Mouse (Mus musculus) ES-Bruce4 (cell line): ENCODE measurements at regions not wholly inside any gene's neighbourhood (a gene's known extent, or its start where the extent isn't known, plus 50 kb on each side); places are given as distances from the start of the nearest gene placed in this dataset.

Experiments
- H3K27ac ChIP-seq: 2 replicates; pipeline ENCODE4 v1.5.1; 2012; ENCODE audit warnings: low read length, inconsistent platforms; ENCODE audit not compliant: insufficient read depth
- H3K27me3 ChIP-seq: 2 replicates; pipeline ENCODE4 v1.6.1; 2012; ENCODE audit warnings: mild to moderate bottlenecking, low read length, inconsistent platforms; ENCODE audit not compliant: control insufficient read depth, poor library complexity, insufficient read depth, severe bottlenecking
- H3K36me3 ChIP-seq: 2 replicates; pipeline ENCODE4 v1.6.1; 2012; ENCODE audit warnings: inconsistent platforms, mild to moderate bottlenecking, low read length, moderate library complexity; ENCODE audit not compliant: control insufficient read depth, poor library complexity, insufficient read depth, severe bottlenecking
- H3K4me1 ChIP-seq: one replicate; pipeline ENCODE4 v1.8.1; 2011; ENCODE audit warnings: low read length; ENCODE audit not compliant: control insufficient read depth, insufficient read depth
- H3K4me3 ChIP-seq: 2 replicates; pipeline ENCODE4 v1.5.1; 2011; ENCODE audit warnings: low read depth, mild to moderate bottlenecking, low read length
- H3K9ac ChIP-seq: 2 replicates; pipeline ENCODE4 v1.6.1; 2012; ENCODE audit warnings: low read depth, mild to moderate bottlenecking, inconsistent platforms; ENCODE audit not compliant: poor library complexity, severe bottlenecking
- H3K9me3 ChIP-seq: replicated peaks from 2 replicates; pipeline ENCODE4 v1.6.1; 2012; ENCODE audit warnings: mild to moderate bottlenecking, low read length, inconsistent platforms; ENCODE audit not compliant: control insufficient read depth, poor library complexity, insufficient read depth, severe bottlenecking
- CTCF ChIP-seq: IDR thresholded peaks from one replicate; pipeline ENCODE4 v1.8.1; 2011; ENCODE audit warnings: low read depth, low read length
- EP300 ChIP-seq: IDR thresholded peaks from 2 replicates; pipeline ENCODE4 v1.6.1; 2011; ENCODE audit warnings: low read depth, low read length; ENCODE audit not compliant: insufficient read depth
- POLR2A ChIP-seq: IDR thresholded peaks from one replicate; pipeline ENCODE4 v1.8.1; 2011; ENCODE audit warnings: low read length; ENCODE audit not compliant: insufficient read depth

- Histone ChIP-seq H3K36me3 (no peaks in the 10 kb centered on the region), H3K27me3 (no peaks in the 10 kb centered on the region), H3K9ac (0 out of 2 replicates have a peak overlapping the region, but pooled peaks have one; percentile 9), H3K9me3 (no peaks in the 10 kb centered on the region), H3K4me3 (peak overlapping the region; percentile 85), H3K4me1 (no peaks in the 10 kb centered on the region), H3K27ac (no peak overlapping the region)
- TF ChIP-seq CTCF (peak; percentile 47), EP300 (no peak)
Observed at GRCm38 (mm10) chr15:97125836-97126822, 70.4 kb upstream of the Slc38a4 start.

DNA sequence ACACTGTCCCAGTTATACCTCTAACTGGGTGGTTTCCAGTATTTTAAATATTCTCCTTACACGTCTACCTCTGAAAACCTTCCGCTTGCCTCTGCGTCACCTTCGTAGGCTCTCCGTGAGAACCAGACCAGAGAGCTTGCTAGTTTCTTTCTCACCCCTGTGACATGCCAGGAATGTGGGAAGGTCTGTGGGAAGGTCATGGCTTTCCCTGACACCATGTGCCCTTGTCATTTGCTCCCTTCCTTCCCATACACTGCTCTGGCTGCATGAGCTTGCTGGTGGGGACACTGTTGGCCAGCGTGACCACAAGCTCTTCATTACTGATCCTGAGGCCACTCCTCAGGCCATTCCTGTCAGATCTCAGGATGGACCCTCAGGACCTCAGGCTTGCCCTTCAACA is 66.5 kb upstream of the Slc38a4 start:
- Histone ChIP-seq H3K27ac (no peak overlapping the region), H3K9ac (no peak overlapping the region), H3K9me3 (no peaks in the 10 kb centered on the region), H3K4me3 (no peak overlapping the region), H3K36me3 (no peaks in the 10 kb centered on the region), H3K27me3 (no peaks in the 10 kb centered on the region), H3K4me1 (no peaks in the 10 kb centered on the region)
- no peak for TF ChIP-seq EP300
- TF ChIP-seq CTCF, result no peak
- no peak for TF ChIP-seq POLR2A

- no peaks in the 10 kb centered on the region for H3K36me3 ChIP-seq
- no peaks in the 10 kb centered on the region for H3K27me3 ChIP-seq
- no peak for TF ChIP-seq CTCF
- TF ChIP-seq EP300, result no peak
- TF ChIP-seq POLR2A, result no peak
- H3K4me3 ChIP-seq, result no peak overlapping the region
- H3K27ac ChIP-seq, result no peak overlapping the region
- no peaks in the 10 kb centered on the region for H3K9me3 ChIP-seq
- no peaks in the 10 kb centered on the region for H3K4me1 ChIP-seq
- H3K9ac ChIP-seq, result no peak overlapping the region
Observed at GRCm38 (mm10) chr15:97112452-97113200, 56.9 kb upstream of the Slc38a4 start.

DNA sequence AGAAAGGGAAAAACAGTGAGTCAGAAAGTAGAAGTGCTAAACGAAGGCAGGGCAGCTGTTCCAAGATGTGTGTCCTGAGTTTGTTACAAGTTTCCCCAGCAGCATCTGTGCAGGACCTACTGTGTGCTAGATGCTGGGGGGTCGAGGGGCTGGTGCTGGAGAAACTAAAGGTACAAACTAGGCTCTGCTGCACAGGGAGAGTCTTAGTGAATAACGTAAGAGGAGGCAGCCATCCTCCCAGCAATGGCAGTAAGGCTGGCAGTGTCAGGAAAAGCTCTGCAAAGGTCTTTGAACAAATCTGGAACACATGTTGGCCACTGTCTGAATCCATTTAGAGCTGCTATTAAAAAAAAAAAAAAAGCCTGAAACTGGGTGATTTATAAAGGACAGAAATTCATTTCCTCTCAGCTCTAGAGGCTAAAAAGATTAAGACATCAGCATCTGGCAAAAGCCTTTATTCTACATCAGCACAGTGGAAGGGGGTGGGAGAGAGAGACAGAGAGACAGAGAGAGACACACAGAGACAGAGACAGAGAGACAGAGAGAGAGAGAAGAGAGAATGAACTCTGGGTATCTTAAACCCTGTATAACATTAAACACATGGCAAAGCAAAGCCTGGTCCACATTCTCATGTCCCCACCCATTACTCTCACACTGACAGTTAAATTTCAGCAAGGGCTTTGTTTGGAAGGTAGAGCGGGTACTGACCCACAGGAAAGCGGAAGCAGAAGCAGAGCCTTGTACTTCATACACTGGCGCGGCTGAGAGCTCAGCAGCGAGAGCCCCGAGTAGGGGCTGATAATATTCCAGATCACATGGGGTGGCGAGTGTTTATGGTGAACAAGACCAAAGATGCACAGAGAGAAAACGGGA is 55.8 kb upstream of the Slc38a4 start:
- Histone ChIP-seq H3K27me3 (no peaks in the 10 kb centered on the region), H3K4me3 (no peak overlapping the region), H3K9ac (no peak overlapping the region), H3K9me3 (no peaks in the 10 kb centered on the region), H3K36me3 (no peaks in the 10 kb centered on the region), H3K4me1 (no peaks in the 10 kb centered on the region), H3K27ac (no peak overlapping the region)
- TF ChIP-seq CTCF (no peak), POLR2A (no peak), EP300 (no peak)

- no peak overlapping the region for H3K27ac ChIP-seq
- no peak overlapping the region for H3K4me3 ChIP-seq
- no peaks in the 10 kb centered on the region for H3K36me3 ChIP-seq
- TF ChIP-seq POLR2A, result no peak
- TF ChIP-seq EP300, result no peak
- TF ChIP-seq CTCF, result no peak
- H3K9ac ChIP-seq, result no peak overlapping the region
- no peaks in the 10 kb centered on the region for H3K4me1 ChIP-seq
- no peaks in the 10 kb centered on the region for H3K9me3 ChIP-seq
- H3K27me3 ChIP-seq, result no peaks in the 10 kb centered on the region
Observed at GRCm38 (mm10) chr15:97107779-97108178, 52.0 kb upstream of the Slc38a4 start.
